Mouse (Mus musculus): ENCODE measurements around the gene Glra2.

- TF ChIP-seq CTCF (IDR thresholded peaks at IDR 0.05; ENCODE audit: extremely low read depth, insufficient read depth, insufficient read length, insufficient replicate concordance) (no peak), POLR2A (IDR thresholded peaks at IDR 0.05; ENCODE audit: low read depth, low read length) (no peak)
These were observed 35.6 kb upstream of the Glra2 start for GRCm38 (mm10) chrX:165362798-165363197.

Data from spleen, adult 2 months (tissue).